Mouse (Mus musculus) stomach, embryonic 15.5 days (tissue): ENCODE results near the gene Angptl7. TPM values are rescaled to one million over a fixed set of nuclear protein-coding genes. Genes with fewer than 3 reads are reported as not detected.

Source experiments
- ATAC-seq: fragments of 200-750 bp; cut with Nextera tagmentation; 2 replicates; pipeline ENCODE4 v1.8.0; 2017; ENCODE audit warnings: low read depth, moderate number of reproducible peaks, moderate TSS enrichment; ENCODE audit not compliant: insufficient read depth, low FRiP score
- H3K27ac ChIP-seq: fragments of 300-500 bp; sonication (generic); 2 replicates; pipeline ENCODE4 v1.5.1; 2015; ENCODE audit warnings: mild to moderate bottlenecking, inconsistent platforms
- H3K27me3 ChIP-seq: fragments of 300-500 bp; sonication (generic); replicated peaks from 2 replicates; pipeline ENCODE4 v1.6.1; 2015; ENCODE audit warnings: inconsistent platforms
- H3K36me3 ChIP-seq: fragments of 300-500 bp; sonication (generic); 2 replicates; pipeline ENCODE4 v1.6.1; 2015; ENCODE audit warnings: inconsistent platforms
- H3K4me1 ChIP-seq: fragments of 300-500 bp; sonication (generic); 2 replicates; pipeline ENCODE4 v1.6.1; 2015; ENCODE audit warnings: inconsistent platforms
- H3K4me2 ChIP-seq: fragments of 300-500 bp; sonication (generic); 2 replicates; pipeline ENCODE4 v1.6.1; 2015; ENCODE audit warnings: mild to moderate bottlenecking, inconsistent platforms
- H3K4me3 ChIP-seq: fragments of 300-500 bp; sonication (generic); replicated peaks from 2 replicates; pipeline ENCODE4 v1.5.1; 2015; ENCODE audit warnings: inconsistent platforms
- H3K9ac ChIP-seq: fragments of 300-500 bp; sonication (generic); 2 replicates; pipeline ENCODE4 v1.6.1; 2015; ENCODE audit warnings: inconsistent platforms
- H3K9me3 ChIP-seq: fragments of 300-500 bp; sonication (generic); 2 replicates; pipeline ENCODE4 v1.6.1; 2016; ENCODE audit warnings: inconsistent platforms
- WGBS: fragments of 180-500 bp; shearing (Covaris S2); methylation state at CpG from one replicate; pipeline ENCODE4 v1.1.7; 2015; 5-methylcytosine and 5-hydroxymethylcytosine counted together
- polyA plus RNA-seq: library from polyadenylated mRNA; unstranded; fragments of >200 nt; fragmentation: Nextera tagmentation; extraction: Ambion mirVana; gene quantifications from 2 replicates; pipeline ENCODE4 v1.2.1, GENCODE M21; 2015

The Angptl7 gene
- polyA plus RNA-seq = 4.9 and 5.9 TPM in 2 replicates

GRCm38 (mm10) chr4:148500410-148500867 lies at the start of gene Angptl7:
Gene Angptl7, minus strand, starts transcription at chr4:148500460.
- Histone ChIP-seq H3K36me3 (peaks cover 29% of the 10 kb centered on the region), H3K9me3 (no peaks in the 10 kb centered on the region), H3K27me3 (no peaks in the 10 kb centered on the region), H3K27ac (no peak within 1 kb of the TSS), H3K4me1 (no peaks in the 10 kb centered on the region), H3K4me2 (no peak within 1 kb of the TSS), H3K9ac (no peak within 1 kb of the TSS), H3K4me3 (no peak within 1 kb of the TSS)
- 34% methylated on average over 4 of the region's 4 CpGs for WGBS
- ATAC-seq = peak; percentile 18; the same call in 1 of the 2 replicates

- no peaks in the 10 kb centered on the region for H3K4me1 ChIP-seq
- no peak overlapping the region for H3K9ac ChIP-seq
- H3K27me3 ChIP-seq = no peaks in the 10 kb centered on the region
- WGBS = 82% methylated on average over 4 of the region's 4 CpGs
- no peak overlapping the region for H3K4me2 ChIP-seq
- H3K27ac ChIP-seq = no peak overlapping the region
- H3K9me3 ChIP-seq = no peaks in the 10 kb centered on the region
- H3K36me3 ChIP-seq = peaks cover 46% of the 10 kb centered on the region
- H3K4me3 ChIP-seq = no peak overlapping the region
- ATAC-seq = no peak
These were observed 48.8 kb upstream of the Angptl7 start for GRCm38 (mm10) chr4:148549106-148549505.

- H3K27me3 ChIP-seq = no peaks in the 10 kb centered on the region
- no peak overlapping the region for H3K9ac ChIP-seq
- H3K27ac ChIP-seq = no peak overlapping the region
- H3K4me2 ChIP-seq = no peak overlapping the region
- no peak overlapping the region for H3K4me3 ChIP-seq
- no peaks in the 10 kb centered on the region for H3K4me1 ChIP-seq
- no peak for ATAC-seq
- no peaks in the 10 kb centered on the region for H3K9me3 ChIP-seq
- WGBS = 82% methylated on average over 3 of the region's 3 CpGs
- H3K36me3 ChIP-seq = peaks cover 68% of the 10 kb centered on the region
These were observed 35.6 kb upstream of the Angptl7 start for GRCm38 (mm10) chr4:148535876-148536275.

- no peak for ATAC-seq
- 88% methylated on average over 12 of the region's 12 CpGs for WGBS
- Histone ChIP-seq H3K36me3 (peaks cover 68% of the 10 kb centered on the region), H3K9me3 (no peaks in the 10 kb centered on the region), H3K27me3 (no peaks in the 10 kb centered on the region), H3K9ac (no peak overlapping the region), H3K4me2 (no peak overlapping the region), H3K4me1 (no peaks in the 10 kb centered on the region), H3K4me3 (no peak overlapping the region), H3K27ac (no peak overlapping the region)
These were observed 33.5 kb upstream of the Angptl7 start for GRCm38 (mm10) chr4:148533613-148534328.

GRCm38 (mm10) chr4:148532516-148532915 lies 32.3 kb upstream of the Angptl7 start:
- Histone ChIP-seq H3K9ac (no peak overlapping the region), H3K4me1 (no peaks in the 10 kb centered on the region), H3K27ac (no peak overlapping the region), H3K9me3 (no peaks in the 10 kb centered on the region), H3K36me3 (peaks cover 60% of the 10 kb centered on the region), H3K4me2 (no peak overlapping the region), H3K4me3 (no peak overlapping the region), H3K27me3 (no peaks in the 10 kb centered on the region)
- 85% methylated on average over 3 of the region's 3 CpGs for WGBS
- ATAC-seq = no peak

- WGBS = 72% methylated on average over 4 of the region's 4 CpGs
- Histone ChIP-seq H3K27ac (no peak overlapping the region), H3K9ac (no peak overlapping the region), H3K36me3 (peaks cover 58% of the 10 kb centered on the region), H3K4me2 (no peak overlapping the region), H3K27me3 (no peaks in the 10 kb centered on the region), H3K9me3 (no peaks in the 10 kb centered on the region), H3K4me3 (no peak overlapping the region), H3K4me1 (no peaks in the 10 kb centered on the region)
- no peak for ATAC-seq
These were observed 31.1 kb upstream of the Angptl7 start for GRCm38 (mm10) chr4:148531341-148531740.

GRCm38 (mm10) chr4:148530778-148531177 lies 30.5 kb upstream of the Angptl7 start:
- no peak overlapping the region for H3K4me3 ChIP-seq
- 90% methylated on average over 6 of the region's 6 CpGs for WGBS
- no peak for ATAC-seq
- H3K36me3 ChIP-seq = peaks cover 58% of the 10 kb centered on the region
- no peaks in the 10 kb centered on the region for H3K9me3 ChIP-seq
- no peaks in the 10 kb centered on the region for H3K27me3 ChIP-seq
- no peak overlapping the region for H3K4me2 ChIP-seq
- H3K9ac ChIP-seq = no peak overlapping the region
- H3K4me1 ChIP-seq = no peaks in the 10 kb centered on the region
- H3K27ac ChIP-seq = no peak overlapping the region

- Histone ChIP-seq H3K4me1 (no peaks in the 10 kb centered on the region), H3K27me3 (no peaks in the 10 kb centered on the region), H3K9ac (no peak overlapping the region), H3K36me3 (peaks cover 61% of the 10 kb centered on the region), H3K9me3 (no peaks in the 10 kb centered on the region), H3K4me2 (no peak overlapping the region), H3K27ac (no peak overlapping the region), H3K4me3 (no peak overlapping the region)
- no peak for ATAC-seq
- WGBS = 94% methylated on average over 5 of the region's 5 CpGs
These were observed 30.1 kb upstream of the Angptl7 start for GRCm38 (mm10) chr4:148530351-148530750.

- no peak overlapping the region for H3K9ac ChIP-seq
- H3K27ac ChIP-seq = no peak overlapping the region
- H3K36me3 ChIP-seq = peaks cover 48% of the 10 kb centered on the region; the same call in 1 of the 2 replicates
- no peaks in the 10 kb centered on the region for H3K4me1 ChIP-seq
- H3K4me3 ChIP-seq = no peak overlapping the region
- no peak for ATAC-seq
- H3K4me2 ChIP-seq = no peak overlapping the region
- no peaks in the 10 kb centered on the region for H3K27me3 ChIP-seq
- 91% methylated on average over 10 of the region's 10 CpGs for WGBS
- H3K9me3 ChIP-seq = no peaks in the 10 kb centered on the region
These were observed 27.1 kb upstream of the Angptl7 start for GRCm38 (mm10) chr4:148527158-148527910.

- Histone ChIP-seq H3K36me3 (peaks cover 39% of the 10 kb centered on the region; the same call in 1 of the 2 replicates), H3K4me2 (no peak overlapping the region), H3K9ac (no peak overlapping the region), H3K27me3 (no peaks in the 10 kb centered on the region), H3K27ac (no peak overlapping the region), H3K9me3 (no peaks in the 10 kb centered on the region), H3K4me1 (no peaks in the 10 kb centered on the region), H3K4me3 (no peak overlapping the region)
- 71% methylated on average over 7 of the region's 7 CpGs for WGBS
- ATAC-seq = no peak
These were observed 23.3 kb upstream of the Angptl7 start for GRCm38 (mm10) chr4:148523538-148523937.

GRCm38 (mm10) chr4:148518235-148518795 lies 18.1 kb upstream of the Angptl7 start:
- 48% methylated on average over 5 of the region's 5 CpGs for WGBS

GRCm38 (mm10) chr4:148517809-148518208 lies 17.5 kb upstream of the Angptl7 start:
- no peak for ATAC-seq
- Histone ChIP-seq H3K36me3 (peaks cover 38% of the 10 kb centered on the region), H3K9me3 (no peaks in the 10 kb centered on the region), H3K4me3 (no peak overlapping the region), H3K4me1 (no peaks in the 10 kb centered on the region), H3K9ac (no peak overlapping the region), H3K27ac (no peak overlapping the region), H3K4me2 (no peak overlapping the region), H3K27me3 (no peaks in the 10 kb centered on the region)
- 72% methylated on average over 4 of the region's 4 CpGs for WGBS

More at GRCm38 (mm10) chr4:148518235-148518795, 18.1 kb upstream of the Angptl7 start:
- H3K27ac ChIP-seq = no peak overlapping the region
- H3K4me3 ChIP-seq = no peak overlapping the region
- H3K9me3 ChIP-seq = no peaks in the 10 kb centered on the region
- H3K27me3 ChIP-seq = no peaks in the 10 kb centered on the region
- no peaks in the 10 kb centered on the region for H3K4me1 ChIP-seq
- H3K9ac ChIP-seq = no peak overlapping the region
- H3K36me3 ChIP-seq = peaks cover 38% of the 10 kb centered on the region
- no peak overlapping the region for H3K4me2 ChIP-seq
- ATAC-seq = no peak
